Mouse (Mus musculus): Measurements from ENCODE around the gene Tc2n. TPM values are rescaled to one million over a fixed set of nuclear protein-coding genes. Genes with fewer than 3 reads are reported as not detected.

The Tc2n gene
- total RNA-seq, 4 experiments from 2014 or later, result 0.20 to 0.58 (median 0.47) TPM

Other genes starting within 250 kb of the Tc2n start
- 10 to 100 TPM in 1 of 4 experiments, 1 to 10 TPM in 3; 6.9 to 10.3 (median 7.9) TPM for gene Fbln5, start 100.5 kb upstream of the Tc2n start, total RNA-seq (2022)
- gene Trip11, start 194.7 kb upstream of the Tc2n start, total RNA-seq (2022), result 10 to 100 TPM; 26.5 to 29.9 (median 28.5) TPM
- 10 to 100 TPM; 20.2 to 27.3 (median 22.3) TPM for gene Atxn3, start 239.7 kb upstream of the Tc2n start, total RNA-seq (2022)

Data from left cerebral cortex, adult 8-10 months (tissue).